Mouse (Mus musculus) limb, embryonic 14.5 days (tissue): Measurements from ENCODE around the gene Zfp64. TPM values are rescaled to one million over a fixed set of nuclear protein-coding genes. Genes with fewer than 3 reads are reported as not detected.

Experiments
- ATAC-seq: fragments of 200-750 bp; cut with Nextera tagmentation; 2 replicates; pipeline ENCODE4 v1.8.0; 2017; ENCODE audit warnings: low read depth, moderate number of reproducible peaks, moderate TSS enrichment; ENCODE audit not compliant: low FRiP score
- DNase-seq: peaks from one replicate; pipeline ENCODE4 v3.0.0-alpha.2; 2015; ENCODE audit warnings: low spot score
- H3K27ac ChIP-seq: fragments of 300-500 bp; sonication (generic); replicated peaks from 2 replicates; pipeline ENCODE4 v1.5.1; 2014; ENCODE audit warnings: low read depth, mild to moderate bottlenecking, low read length, moderate library complexity, mixed read lengths
- H3K27me3 ChIP-seq: fragments of 300-500 bp; sonication (generic); 2 replicates; pipeline ENCODE4 v1.6.1; 2014; ENCODE audit warnings: low read length, mixed read lengths; ENCODE audit not compliant: control insufficient read depth, insufficient read depth
- H3K36me3 ChIP-seq: fragments of 300-500 bp; sonication (generic); 2 replicates; pipeline ENCODE4 v1.6.1; 2014; ENCODE audit warnings: mild to moderate bottlenecking, low read length, moderate library complexity, mixed read lengths; ENCODE audit not compliant: control insufficient read depth, insufficient read depth
- H3K4me1 ChIP-seq: fragments of 300-500 bp; sonication (generic); 2 replicates; pipeline ENCODE4 v1.6.1; 2014; ENCODE audit warnings: antibody characterized with exemption, low read length, mixed read lengths; ENCODE audit not compliant: control insufficient read depth, insufficient read depth
- H3K4me2 ChIP-seq: fragments of 300-500 bp; sonication (generic); replicated peaks from 2 replicates; pipeline ENCODE4 v1.6.1; 2014; ENCODE audit warnings: low read depth, mild to moderate bottlenecking, low read length, moderate library complexity; ENCODE audit not compliant: severe bottlenecking
- H3K4me3 ChIP-seq: fragments of 300-500 bp; sonication (generic); replicated peaks from 2 replicates; pipeline ENCODE4 v1.5.1; 2014; ENCODE audit warnings: low read length
- H3K9ac ChIP-seq: fragments of 300-500 bp; sonication (generic); 2 replicates; pipeline ENCODE4 v1.6.1; 2014; ENCODE audit warnings: mild to moderate bottlenecking, low read depth, low read length, moderate library complexity; ENCODE audit not compliant: severe bottlenecking
- H3K9me3 ChIP-seq: fragments of 300-500 bp; sonication (generic); 2 replicates; pipeline ENCODE4 v1.6.1; 2016; ENCODE audit warnings: low read length; ENCODE audit not compliant: control insufficient read depth
- POLR2A ChIP-seq: fragments of 200-500 bp; IDR thresholded peaks from 2 replicates; pipeline ENCODE4 v1.8.0; 2012; ENCODE audit warnings: inconsistent platforms, mild to moderate bottlenecking, moderate library complexity, borderline replicate concordance; ENCODE audit not compliant: insufficient read depth, insufficient read length; ENCODE audit errors: extremely low read depth
- WGBS: fragments of 180-500 bp; shearing (Covaris S2); extraction: QIAGEN DNeasy Blood & Tissue Kit; methylation state at CpG from one replicate; pipeline ENCODE4 v1.1.7; 2014; 5-methylcytosine and 5-hydroxymethylcytosine counted together
- polyA plus RNA-seq, 2 experiments: library from polyadenylated mRNA; depleted of rRNA in 1 of 2; stranded (reverse) in 1 of 2; unstranded in 1 of 2; fragments of >200 nt; fragmentation: Nextera tagmentation in 1 of 2; extraction: Ambion mirVana in 1 of 2; gene quantifications; 2 replicates each; pipeline versions ENCODE4 v1.2.1 to v1.2.3; 2012 to 2014

Gene Zfp64
- polyA plus RNA-seq, 2 experiments, result 46.0 to 49.5 TPM

- Histone ChIP-seq H3K9me3 (peaks cover 8% of the 10 kb centered on the region; the same call in 1 of the 2 replicates), H3K4me1 (no peaks in the 10 kb centered on the region), H3K27ac (no peak overlapping the region), H3K4me3 (no peak overlapping the region), H3K9ac (no peak overlapping the region), H3K4me2 (no peak overlapping the region), H3K36me3 (no peaks in the 10 kb centered on the region), H3K27me3 (no peaks in the 10 kb centered on the region)
- TF ChIP-seq POLR2A, result no peak
- 98% methylated on average over 20 of the region's 20 CpGs for WGBS
- ATAC-seq, result no peak
- no peak for DNase-seq
Observed at GRCm38 (mm10) chr2:168970131-168970530, 14.7 kb upstream of the Zfp64 start.

GRCm38 (mm10) chr2:168968136-168968925 lies 12.9 kb upstream of the Zfp64 start:
- Histone ChIP-seq H3K36me3 (no peaks in the 10 kb centered on the region), H3K9me3 (peaks cover 19% of the 10 kb centered on the region; the same call in 1 of the 2 replicates), H3K27ac (no peak overlapping the region), H3K27me3 (no peaks in the 10 kb centered on the region), H3K9ac (no peak overlapping the region), H3K4me1 (no peaks in the 10 kb centered on the region), H3K4me3 (no peak overlapping the region), H3K4me2 (no peak overlapping the region)
- 85% methylated on average over 12 of the region's 12 CpGs for WGBS
- ATAC-seq (no peak), DNase-seq (no peak)
- no peak for TF ChIP-seq POLR2A

GRCm38 (mm10) chr2:168966525-168966924 lies 11.1 kb upstream of the Zfp64 start:
- H3K27ac ChIP-seq, result no peak overlapping the region
- no peak overlapping the region for H3K9ac ChIP-seq
- H3K4me3 ChIP-seq, result no peak overlapping the region
- H3K36me3 ChIP-seq, result no peaks in the 10 kb centered on the region
- ATAC-seq (no peak), DNase-seq (no peak)
- 82% methylated on average over 6 of the region's 6 CpGs for WGBS
- no peaks in the 10 kb centered on the region for H3K27me3 ChIP-seq
- no peak for TF ChIP-seq POLR2A
- H3K4me2 ChIP-seq, result no peak overlapping the region
- peaks cover 19% of the 10 kb centered on the region; the same call in 1 of the 2 replicates for H3K9me3 ChIP-seq
- no peaks in the 10 kb centered on the region for H3K4me1 ChIP-seq

- WGBS, result 95% methylated on average over 5 of the region's 5 CpGs
- Histone ChIP-seq H3K27me3 (no peaks in the 10 kb centered on the region), H3K27ac (no peak overlapping the region), H3K4me3 (no peak overlapping the region), H3K4me1 (no peaks in the 10 kb centered on the region), H3K9me3 (peaks cover 19% of the 10 kb centered on the region; the same call in 1 of the 2 replicates), H3K9ac (no peak overlapping the region), H3K4me2 (no peak overlapping the region), H3K36me3 (no peaks in the 10 kb centered on the region)
- TF ChIP-seq POLR2A, result no peak
- ATAC-seq, result no peak
- no peak for DNase-seq
Observed at GRCm38 (mm10) chr2:168964849-168965248, 9.5 kb upstream of the Zfp64 start.

GRCm38 (mm10) chr2:168961729-168962666 lies 6.6 kb upstream of the Zfp64 start:
- no peak overlapping the region for H3K9ac ChIP-seq
- DNase-seq, result no peak
- peaks cover 19% of the 10 kb centered on the region; the same call in 1 of the 2 replicates for H3K9me3 ChIP-seq
- no peak overlapping the region for H3K27ac ChIP-seq
- H3K36me3 ChIP-seq, result no peaks in the 10 kb centered on the region
- WGBS, result 87% methylated on average over 4 of the region's 4 CpGs
- no peak overlapping the region for H3K4me3 ChIP-seq
- no peak overlapping the region for H3K4me2 ChIP-seq
- no peaks in the 10 kb centered on the region for H3K27me3 ChIP-seq
- no peaks in the 10 kb centered on the region for H3K4me1 ChIP-seq
- no peak for ATAC-seq
- TF ChIP-seq POLR2A, result no peak
